8 mouse cellular contexts compared by ENCODE assay signal in genomic region chr14:50807487-50808072, GRCm38 (mm10). TPM values are rescaled to one million over a fixed set of nuclear protein-coding genes. Genes with fewer than 3 reads are reported as not detected.
DNase-seq lines count a peak whose midpoint lies in the region; ATAC-seq and TF ChIP-seq lines count a peak whose summit lies in the region.

Gene Ccnb1ip1, minus strand, starts transcription at chr14:50807732.
Gene Parp2, plus strand, starts transcription at chr14:50807841.

- no peak for TF ChIP-seq CTCF in bone marrow, adult 2 months (IDR thresholded peaks at IDR 0.05; ENCODE audit: control insufficient read depth, insufficient read depth, low read length)
- no peak for TF ChIP-seq CTCF in midbrain, postnatal 0 days (IDR thresholded peaks at IDR 0.05)

- ATAC-seq in embryonic facial prominence, embryonic 15.5 days (ENCODE audit: insufficient number of reproducible peaks, low FRiP score, low TSS enrichment, low read depth) = peak; percentile 99
- ATAC-seq in limb, embryonic 14.5 days (ENCODE audit: low FRiP score, low read depth) = peak; percentile 97
- peak; percentile 98 for ATAC-seq in midbrain, postnatal 0 days (ENCODE audit: low FRiP score)

- peak within 1 kb of the TSS; percentile 52 for H3K4me2 ChIP-seq in embryonic facial prominence, embryonic 15.5 days (replicated peaks)
- peak within 1 kb of the TSS; percentile 46 for H3K4me2 ChIP-seq in limb, embryonic 14.5 days (replicated peaks; ENCODE audit: low read depth, low read length, severe bottlenecking)
- peak within 1 kb of the TSS; percentile 52 for H3K4me2 ChIP-seq in midbrain, postnatal 0 days (ENCODE audit: low read depth, low read length, poor library complexity, severe bottlenecking)

- H3K4me3 ChIP-seq in bone marrow, adult 2 months (replicated peaks; ENCODE audit: control insufficient read depth, low read depth, low read length) = peak within 1 kb of the TSS; percentile 89
- H3K4me3 ChIP-seq in embryonic facial prominence, embryonic 15.5 days (replicated peaks) = peak within 1 kb of the TSS; percentile 61
- H3K4me3 ChIP-seq in limb, embryonic 14.5 days (replicated peaks; ENCODE audit: low read length) = peak within 1 kb of the TSS; percentile 48
- peak within 1 kb of the TSS; percentile 51 for H3K4me3 ChIP-seq in midbrain, postnatal 0 days (ENCODE audit: low read depth, low read length)

- no peaks in the 10 kb centered on the region; the same call in 1 of the 2 replicates for H3K4me1 ChIP-seq in bone marrow, adult 2 months (ENCODE audit: control insufficient read depth, insufficient read depth, low read length)
- 0 out of 2 replicates have a peak, but pooled peaks cover 6% of the 10 kb centered on the region for H3K4me1 ChIP-seq in embryonic facial prominence, embryonic 15.5 days
- peaks cover 4% of the 10 kb centered on the region; the same call in 1 of the 2 replicates for H3K4me1 ChIP-seq in limb, embryonic 14.5 days (ENCODE audit: control insufficient read depth, insufficient read depth, low read length)
- no peaks in the 10 kb centered on the region for H3K4me1 ChIP-seq in midbrain, postnatal 0 days (ENCODE audit: insufficient read depth, low read length)

- H3K9me3 ChIP-seq in embryonic facial prominence, embryonic 15.5 days (replicated peaks) = no peaks in the 10 kb centered on the region
- no peaks in the 10 kb centered on the region for H3K9me3 ChIP-seq in limb, embryonic 14.5 days (ENCODE audit: control insufficient read depth, low read length)
- no peaks in the 10 kb centered on the region for H3K9me3 ChIP-seq in midbrain, postnatal 0 days (ENCODE audit: low read length)

- DNase-seq in 416B (ENCODE audit: low read depth) = peak; percentile 99
- DNase-seq in heart, adult 8-10 months (ENCODE audit: low spot score) = peak; percentile 100
- DNase-seq in kidney, adult 9 months = peak; percentile 99
- DNase-seq in limb, embryonic 14.5 days (ENCODE audit: low spot score) = peak; percentile 97
- peak; percentile 98 for DNase-seq in midbrain, postnatal 0 days (ENCODE audit: low spot score)
- DNase-seq in spleen, postnatal 14 days (ENCODE audit: low spot score in 2 of 2) = peak; percentile 92 to 96

- peak; percentile 87; the same call in 1 of the 2 replicates for TF ChIP-seq POLR2A in bone marrow, adult 2 months (IDR thresholded peaks at IDR 0.05; ENCODE audit: borderline replicate concordance, control insufficient read depth, low read depth, low read length)
- 0 out of 2 replicates have a peak, but pooled peaks have one; percentile 56 for TF ChIP-seq POLR2A in limb, embryonic 14.5 days (IDR thresholded peaks at IDR 0.05; ENCODE audit: borderline replicate concordance, extremely low read depth, insufficient read depth, insufficient read length)

- H3K27me3 ChIP-seq in embryonic facial prominence, embryonic 15.5 days = no peaks in the 10 kb centered on the region
- H3K27me3 ChIP-seq in limb, embryonic 14.5 days (ENCODE audit: control insufficient read depth, insufficient read depth, low read length) = no peaks in the 10 kb centered on the region
- no peaks in the 10 kb centered on the region for H3K27me3 ChIP-seq in midbrain, postnatal 0 days (ENCODE audit: insufficient read depth, low read length)

- peak within 1 kb of the TSS; percentile 78 for H3K27ac ChIP-seq in bone marrow, adult 2 months (ENCODE audit: control insufficient read depth, insufficient read depth, low read depth, low read length, poor library complexity)
- peak within 1 kb of the TSS; percentile 91 for H3K27ac ChIP-seq in embryonic facial prominence, embryonic 15.5 days (replicated peaks)
- H3K27ac ChIP-seq in limb, embryonic 14.5 days (replicated peaks; ENCODE audit: low read depth, low read length) = peak within 1 kb of the TSS; percentile 85
- H3K27ac ChIP-seq in midbrain, postnatal 0 days (ENCODE audit: low read depth, low read length) = peak within 1 kb of the TSS; percentile 83

- H3K9ac ChIP-seq in embryonic facial prominence, embryonic 15.5 days = peak within 1 kb of the TSS; percentile 55
- H3K9ac ChIP-seq in limb, embryonic 14.5 days (ENCODE audit: low read depth, low read length, severe bottlenecking) = peak within 1 kb of the TSS; percentile 64
- H3K9ac ChIP-seq in midbrain, postnatal 0 days (replicated peaks; ENCODE audit: low read length, poor library complexity, severe bottlenecking) = peak within 1 kb of the TSS; percentile 64

- WGBS in bone marrow, adult 2 months = under 1% methylated on average over 42 of the region's 42 CpGs
- WGBS in embryonic facial prominence, embryonic 15.5 days = under 1% methylated on average over 42 of the region's 42 CpGs
- 2% methylated on average over 42 of the region's 42 CpGs for WGBS in limb, embryonic 14.5 days
- 1% methylated on average over 42 of the region's 42 CpGs for WGBS in midbrain, postnatal 0 days

- H3K36me3 ChIP-seq in embryonic facial prominence, embryonic 15.5 days = peaks cover 16% of the 10 kb centered on the region
- peaks cover 24% of the 10 kb centered on the region for H3K36me3 ChIP-seq in limb, embryonic 14.5 days (ENCODE audit: control insufficient read depth, insufficient read depth, low read length)
- 0 out of 2 replicates have a peak, but pooled peaks cover 7% of the 10 kb centered on the region for H3K36me3 ChIP-seq in midbrain, postnatal 0 days (ENCODE audit: insufficient read depth, low read length)

RNA-seq across cellular contexts. Expression of gene Ccnb1ip1, which starts in this region (rescaled TPM):
- polyA plus RNA-seq in bone marrow, adult 2 months (2011; ENCODE audit: insufficient read depth, insufficient read length, low replicate concordance, missing spikeins) = not detected in 2 replicates
- not detected in 2 replicates for polyA plus RNA-seq in embryonic facial prominence, embryonic 15.5 days (2015; fragmentation: Nextera tagmentation; extraction: Ambion mirVana)
- under 1 TPM in 1 of 4 experiments, not detected in 3; 0.47 TPM for total RNA-seq in heart, adult 8-10 months (2022)
- not detected in 2 replicates for polyA plus RNA-seq in limb, embryonic 14.5 days (2012; rRNA removed)
- polyA plus RNA-seq in limb, embryonic 14.5 days (2014; fragmentation: Nextera tagmentation; extraction: Ambion mirVana) = not detected in 2 replicates
- not detected in 2 replicates for total RNA-seq in midbrain, postnatal 0 days (2014; rRNA removed)
- polyA plus RNA-seq in midbrain, postnatal 0 days (2015; fragmentation: Nextera tagmentation; extraction: Ambion mirVana) = not detected in 2 replicates

RNA-seq across cellular contexts. Expression of gene Parp2, which starts in this region (rescaled TPM):
- polyA plus RNA-seq in bone marrow, adult 2 months (2011; ENCODE audit: insufficient read depth, insufficient read length, low replicate concordance, missing spikeins) = 24.4 and 40.2 TPM in 2 replicates
- 58.4 and 59.3 TPM in 2 replicates for polyA plus RNA-seq in embryonic facial prominence, embryonic 15.5 days (2015; fragmentation: Nextera tagmentation; extraction: Ambion mirVana)
- 10 to 100 TPM; 11.6 to 16.2 (median 13.0) TPM for total RNA-seq in heart, adult 8-10 months (2022)
- 65.4 and 86.6 TPM in 2 replicates for polyA plus RNA-seq in limb, embryonic 14.5 days (2012; rRNA removed)
- 54.0 and 57.8 TPM in 2 replicates for polyA plus RNA-seq in limb, embryonic 14.5 days (2014; fragmentation: Nextera tagmentation; extraction: Ambion mirVana)
- total RNA-seq in midbrain, postnatal 0 days (2014; rRNA removed) = 16.3 and 23.5 TPM in 2 replicates
- 30.7 and 32.7 TPM in 2 replicates for polyA plus RNA-seq in midbrain, postnatal 0 days (2015; fragmentation: Nextera tagmentation; extraction: Ambion mirVana)

Comparison
In these comparisons a context has a peak if more than half of its experiments do, and no peak if none do; other contexts are left out.
1. Peak in every context shown above with its lines: DNase-seq, ATAC-seq, H3K4me3 ChIP-seq and H3K27ac ChIP-seq.